Mouse (Mus musculus) CH12.LX (cell line): ENCODE measurements at regions not wholly inside any gene's neighbourhood (a gene's known extent, or its start where the extent isn't known, plus 50 kb on each side); places are given as distances from the start of the nearest gene placed in this dataset.

Experiments
- DNase-seq: peaks from one replicate; pipeline ENCODE4 v3.0.0-alpha.2; 2013; ENCODE audit errors: extremely low read depth
- H3K27ac ChIP-seq: 2 replicates; pipeline ENCODE4 v1.5.1; 2012; ENCODE audit warnings: low read depth, mild to moderate bottlenecking, control low read depth, moderate library complexity; ENCODE audit not compliant: insufficient read depth
- H3K27me3 ChIP-seq: replicated peaks from 2 replicates; pipeline ENCODE3; 2012; ENCODE audit warnings: inconsistent platforms
- H3K36me3 ChIP-seq, 2 experiments: replicated peaks in 1 of 2; 2 replicates each; pipeline versions ENCODE3 to v1.6.1; 2012; ENCODE audit warnings: inconsistent platforms in 1 of 2, low read length in 1 of 2, mild to moderate bottlenecking in 1 of 2, mixed read lengths in 1 of 2, moderate library complexity in 1 of 2; ENCODE audit not compliant: control insufficient read depth in 1 of 2, insufficient read depth in 1 of 2
- H3K4me1 ChIP-seq, 2 experiments: 2 replicates each; pipeline ENCODE4 v1.6.1; 2012; ENCODE audit warnings: inconsistent platforms in 1 of 2, moderate library complexity in 1 of 2; ENCODE audit not compliant: insufficient read depth in 2 of 2, control insufficient read depth in 1 of 2
- H3K4me2 ChIP-seq: 2 replicates; pipeline ENCODE4 v1.6.1; 2012; ENCODE audit warnings: low read depth, mild to moderate bottlenecking, control low read depth; ENCODE audit not compliant: poor library complexity, insufficient read depth, severe bottlenecking
- H3K4me3 ChIP-seq, 3 experiments: fragments of 150-350 bp in 1 of 3; sonication (generic) in 1 of 3; replicated peaks in 1 of 3; 2 replicates each; pipeline versions ENCODE3 to v1.5.1; 2011 to 2012; ENCODE audit warnings: low read depth in 2 of 3, low read length in 2 of 3, mild to moderate bottlenecking in 2 of 3, moderate library complexity in 2 of 3, control low read depth in 1 of 3, improper control_type of control experiment in 1 of 3, inconsistent platforms in 1 of 3, mixed read lengths in 1 of 3; ENCODE audit not compliant: poor library complexity in 1 of 3
- H3K79me2 ChIP-seq: replicated peaks from 2 replicates; pipeline ENCODE4 v1.6.1; 2012; ENCODE audit warnings: mild to moderate bottlenecking, moderate library complexity; ENCODE audit not compliant: control insufficient read depth, poor library complexity, insufficient read depth, severe bottlenecking; ENCODE audit errors: extremely low read depth
- H3K9ac ChIP-seq: 2 replicates; pipeline ENCODE4 v1.6.1; 2012; ENCODE audit warnings: low read depth, mild to moderate bottlenecking, control low read depth, moderate library complexity; ENCODE audit not compliant: insufficient read depth
- H3K9me3 ChIP-seq: replicated peaks from 2 replicates; pipeline ENCODE3; 2012; ENCODE audit warnings: low read length, inconsistent platforms, mixed read lengths
- CHD1 ChIP-seq: IDR thresholded peaks from 2 replicates; pipeline ENCODE4 v1.6.1; 2012; ENCODE audit warnings: low read depth, low read length, improper control_type of control experiment, inconsistent platforms
- CTCF ChIP-seq, 2 experiments: IDR thresholded peaks in 1 of 2; conservative IDR thresholded peaks in 1 of 2; 2 replicates each; pipeline ENCODE4 v1.5.1; 2011 to 2012; ENCODE audit warnings: low read depth in 2 of 2, low read length in 2 of 2, improper control_type of control experiment in 1 of 2, inconsistent platforms in 1 of 2, mild to moderate bottlenecking in 1 of 2, moderate library complexity in 1 of 2
- E2F4 ChIP-seq: IDR thresholded peaks from 2 replicates; pipeline ENCODE4 v1.6.1; 2011; ENCODE audit warnings: low read depth, low read length, improper control_type of control experiment; ENCODE audit not compliant: insufficient replicate concordance
- ETS1 ChIP-seq: conservative IDR thresholded peaks from 2 replicates; pipeline ENCODE4 v1.6.1; 2012; ENCODE audit warnings: low read depth, mild to moderate bottlenecking, inconsistent platforms, low read length, improper control_type of control experiment, moderate library complexity
- KAT2A ChIP-seq: IDR thresholded peaks from 2 replicates; pipeline ENCODE4 v1.6.1; 2012; ENCODE audit warnings: low read length, improper control_type of control experiment, inconsistent platforms; ENCODE audit not compliant: insufficient replicate concordance
- MEF2A ChIP-seq: IDR thresholded peaks from 2 replicates; pipeline ENCODE4 v1.6.1; 2014; ENCODE audit warnings: low read depth, mild to moderate bottlenecking, inconsistent platforms, low read length, improper control_type of control experiment, borderline replicate concordance
- MXI1 ChIP-seq: IDR thresholded peaks from 2 replicates; pipeline ENCODE4 v1.6.1; 2011; ENCODE audit warnings: mild to moderate bottlenecking, low read depth, low read length, improper control_type of control experiment
- MYC ChIP-seq: IDR thresholded peaks from 2 replicates; pipeline ENCODE4 v1.6.1; 2011; ENCODE audit warnings: low read depth, mild to moderate bottlenecking, improper control_type of control experiment, low read length
- NELFE ChIP-seq: IDR thresholded peaks from 2 replicates; pipeline ENCODE4 v1.6.1; 2011; ENCODE audit warnings: low read depth, low read length, improper control_type of control experiment
- PAX5 ChIP-seq: IDR thresholded peaks from 2 replicates; pipeline ENCODE4 v1.6.1; 2012; ENCODE audit warnings: low read length, inconsistent platforms, mixed read lengths
- POLR2AphosphoS2 ChIP-seq: IDR thresholded peaks from 2 replicates; pipeline ENCODE4 v1.6.1; 2011; ENCODE audit warnings: low read depth, low read length, improper control_type of control experiment
- RAD21 ChIP-seq: IDR thresholded peaks from 2 replicates; pipeline ENCODE4 v1.6.1; 2011; ENCODE audit warnings: low read depth, mild to moderate bottlenecking, low read length, improper control_type of control experiment, moderate library complexity
- SMC3 ChIP-seq: IDR thresholded peaks from 2 replicates; pipeline ENCODE4 v1.6.1; 2011; ENCODE audit warnings: low read depth, low read length, improper control_type of control experiment
- USF1 ChIP-seq: IDR thresholded peaks from 2 replicates; pipeline ENCODE4 v1.6.1; 2014; ENCODE audit warnings: low read depth, mild to moderate bottlenecking, inconsistent platforms, low read length, improper control_type of control experiment
- USF2 ChIP-seq: conservative IDR thresholded peaks from 2 replicates; pipeline ENCODE4 v1.6.1; 2011; ENCODE audit warnings: low read depth, low read length, improper control_type of control experiment
- ZC3H11A ChIP-seq: IDR thresholded peaks from 2 replicates; pipeline ENCODE4 v1.6.1; 2012; ENCODE audit warnings: low read depth, mild to moderate bottlenecking, inconsistent platforms, low read length, improper control_type of control experiment
- ZMIZ1 ChIP-seq: IDR thresholded peaks from 2 replicates; pipeline ENCODE4 v1.6.1; 2012; ENCODE audit warnings: low read depth, mild to moderate bottlenecking, inconsistent platforms, low read length, improper control_type of control experiment
- ZNF384 ChIP-seq: IDR thresholded peaks from 2 replicates; pipeline ENCODE4 v1.6.1; 2012; ENCODE audit warnings: low read depth, low read length, improper control_type of control experiment, inconsistent platforms
- dilution Hi-C: fragments of 300-500 bp; cut with MboI; formaldehyde crosslinking; loops from 2 replicates; pipeline ENCODE4 v1.14.3; 2020; ENCODE audit warnings: low sequenced_read_pairs; ENCODE audit not compliant: extremely low pct_unique_long_range_greater_than_20kb, extremely low pct_ligation_motif_present
- in situ Hi-C: fragments of 300-500 bp; cut with MboI; formaldehyde crosslinking; loops from 3 replicates; pipeline ENCODE4 v1.14.3; 2019; ENCODE audit warnings: low sequenced_read_pairs, low pct_ligation_motif_present, low pct_unique_long_range_greater_than_20kb, mixed read lengths

- Histone ChIP-seq H3K9ac (no peak overlapping the region), H3K4me1 (peaks cover 0 to 15% of the 10 kb centered on the region in 2 experiments; a peak in 2 of 4 replicates), H3K27ac (no peak overlapping the region), H3K36me3 (no peaks in the 10 kb centered on the region), H3K79me2 (no peaks in the 10 kb centered on the region), H3K4me2 (no peak overlapping the region), H3K9me3 (no peaks in the 10 kb centered on the region), H3K4me3 (no peak overlapping the region), H3K27me3 (no peaks in the 10 kb centered on the region)
- DNase-seq = no peak
- TF ChIP-seq USF2 (no peak), USF1 (no peak), ZNF384 (no peak), KAT2A (no peak), NELFE (no peak), CTCF (conservative IDR thresholded peaks at IDR 0.05 in 1 of 2, IDR thresholded peaks at IDR 0.05 in 1 of 2; ENCODE audit: low read depth in 2 of 2, low read length in 2 of 2) (no peak), ZMIZ1 (no peak), MYC (no peak), CHD1 (no peak), POLR2AphosphoS2 (no peak), ETS1 (no peak), MXI1 (no peak), SMC3 (no peak), ZC3H11A (no peak), MEF2A (no peak), E2F4 (no peak), RAD21 (no peak)
- dilution Hi-C loops = no loop called here
- in situ Hi-C loops = loop anchor here (10.0 kb wide), 1 partner anchor 298 kb away; no protein-coding TSS in a partner anchor
Observed at GRCm38 (mm10) chr7:64052400-64052799, 101.2 kb upstream of the Trpm1 start.

DNA sequence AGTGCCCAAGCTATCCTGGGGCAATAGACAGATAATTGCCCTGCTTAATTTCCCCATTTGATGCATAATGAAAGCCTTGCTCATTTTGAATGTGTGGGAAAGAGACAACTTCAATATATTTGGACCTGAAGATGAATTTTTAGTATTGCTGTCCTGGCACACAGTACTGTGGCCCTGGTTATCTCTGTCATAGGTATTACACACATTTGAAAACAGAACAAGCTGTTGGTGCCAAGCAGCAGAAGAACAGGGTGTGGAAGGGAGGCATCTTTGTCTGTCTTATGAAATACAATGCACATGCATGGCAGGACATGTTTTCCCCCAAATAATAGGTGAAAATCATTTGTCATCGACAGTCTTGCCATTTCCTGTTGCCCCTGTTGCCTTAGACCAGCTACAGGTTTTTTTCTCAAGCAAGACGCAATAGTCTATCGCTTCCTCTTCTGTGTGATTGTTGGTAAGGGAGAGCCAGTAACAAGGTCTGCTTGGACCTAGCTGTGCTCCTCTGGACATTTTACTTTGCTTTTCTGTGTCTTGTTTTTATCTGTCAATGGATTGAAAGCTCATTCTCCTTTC, 102.7 kb upstream of the Trpm1 start:
- dilution Hi-C loops (no loop called here), in situ Hi-C loops (loop anchor here (10.0 kb wide), 1 partner anchor 296 kb away; no protein-coding TSS in a partner anchor)
- Histone ChIP-seq H3K9me3 (no peaks in the 10 kb centered on the region), H3K4me1 (peaks cover 0 to 15% of the 10 kb centered on the region in 2 experiments; a peak in 2 of 4 replicates), H3K4me2 (no peak overlapping the region), H3K27me3 (no peaks in the 10 kb centered on the region), H3K36me3 (no peaks in the 10 kb centered on the region), H3K9ac (no peak overlapping the region), H3K4me3 (no peak overlapping the region), H3K27ac (no peak overlapping the region), H3K79me2 (no peaks in the 10 kb centered on the region)
- no peak for TF ChIP-seq PAX5
- TF ChIP-seq CTCF (conservative IDR thresholded peaks at IDR 0.05 in 1 of 2, IDR thresholded peaks at IDR 0.05 in 1 of 2; ENCODE audit: low read depth in 2 of 2, low read length in 2 of 2) = no peak
- TF ChIP-seq ZNF384 = no peak
- no peak for DNase-seq
